Mouse (Mus musculus): ENCODE data around the gene Cdk4. TPM values are rescaled to one million over a fixed set of nuclear protein-coding genes. Genes with fewer than 3 reads are reported as not detected.
"Not testable (repeated sequence)": the region's sequence is repeated elsewhere in the genome, so short reads cannot be mapped to it uniquely, and the experiment has no call there.

The Cdk4 gene
- polyA plus RNA-seq, 1 experiment from 2014 or later: 784 TPM

- not testable (repeated sequence) for H3K9me3 ChIP-seq (ENCODE audit: control insufficient read depth, low read length); H3K27me3 ChIP-seq (ENCODE audit: control insufficient read depth, insufficient read depth, low read length); H3K4me3 ChIP-seq (replicated peaks; ENCODE audit: low read length); DNase-seq (ENCODE audit: low spot score); ATAC-seq (ENCODE audit: low FRiP score); H3K9ac ChIP-seq; H3K4me2 ChIP-seq (replicated peaks)
- Histone ChIP-seq H3K27ac (peak overlapping the region; percentile 84), H3K4me1 (replicated peaks; ENCODE audit: control insufficient read depth, insufficient read depth, low read length) (peaks cover 34% of the 10 kb centered on the region), H3K36me3 (replicated peaks; ENCODE audit: control insufficient read depth, insufficient read depth) (peaks cover 35% of the 10 kb centered on the region)
- WGBS: 91% methylated on average over 4 of the region's 4 CpGs
Observed at GRCm38 (mm10) chr10:127062101-127062500, 1.2 kb upstream of the Cdk4 start.

- Histone ChIP-seq H3K9ac (peak overlapping the region; percentile 25; the same call in 1 of the 2 replicates), H3K4me3 (replicated peaks; ENCODE audit: low read length) (peak overlapping the region; percentile 75; the same call in 1 of the 2 replicates), H3K27ac (peak overlapping the region; percentile 84), H3K36me3 (replicated peaks; ENCODE audit: control insufficient read depth, insufficient read depth) (peaks cover 35% of the 10 kb centered on the region), H3K4me1 (replicated peaks; ENCODE audit: control insufficient read depth, insufficient read depth, low read length) (peaks cover 34% of the 10 kb centered on the region), H3K27me3 (ENCODE audit: control insufficient read depth, insufficient read depth, low read length) (no peaks in the 10 kb centered on the region), H3K9me3 (ENCODE audit: control insufficient read depth, low read length) (no peaks in the 10 kb centered on the region), H3K4me2 (replicated peaks) (peak overlapping the region; percentile 55)
- WGBS: 72% methylated on average over 5 of the region's 5 CpGs
- DNase-seq (ENCODE audit: low spot score) (no peak), ATAC-seq (ENCODE audit: low FRiP score) (no peak)
Observed at GRCm38 (mm10) chr10:127062503-127062902, 831 bp upstream of the Cdk4 start.

GRCm38 (mm10) chr10:127063913-127064870, 858 bp downstream of the Cdk4 start:
- peaks cover 34% of the 10 kb centered on the region for H3K4me1 ChIP-seq (replicated peaks; ENCODE audit: control insufficient read depth, insufficient read depth, low read length)
- no peaks in the 10 kb centered on the region for H3K27me3 ChIP-seq (ENCODE audit: control insufficient read depth, insufficient read depth, low read length)
- peak overlapping the region; percentile 91 for H3K27ac ChIP-seq
- peak overlapping the region; percentile 75 for H3K4me3 ChIP-seq (replicated peaks; ENCODE audit: low read length)
- H3K36me3 ChIP-seq (replicated peaks; ENCODE audit: control insufficient read depth, insufficient read depth): peaks cover 45% of the 10 kb centered on the region
- WGBS: 13% methylated on average over 37 of the region's 37 CpGs
- no peaks in the 10 kb centered on the region for H3K9me3 ChIP-seq (ENCODE audit: control insufficient read depth, low read length)
- peak overlapping the region; percentile 80 for H3K4me2 ChIP-seq (replicated peaks)
- peak overlapping the region; percentile 93 for H3K9ac ChIP-seq
- ATAC-seq (ENCODE audit: low FRiP score) (no peak), DNase-seq (ENCODE audit: low spot score) (no peak)

GRCm38 (mm10) chr10:127065981-127066380, 2.6 kb downstream of the Cdk4 start:
- Histone ChIP-seq H3K36me3 (replicated peaks; ENCODE audit: control insufficient read depth, insufficient read depth) (peaks cover 45% of the 10 kb centered on the region), H3K9ac (no peak overlapping the region), H3K4me1 (replicated peaks; ENCODE audit: control insufficient read depth, insufficient read depth, low read length) (peaks cover 37% of the 10 kb centered on the region), H3K4me2 (replicated peaks) (no peak overlapping the region), H3K4me3 (replicated peaks; ENCODE audit: low read length) (no peak overlapping the region), H3K27me3 (ENCODE audit: control insufficient read depth, insufficient read depth, low read length) (no peaks in the 10 kb centered on the region), H3K27ac (no peak overlapping the region), H3K9me3 (ENCODE audit: control insufficient read depth, low read length) (no peaks in the 10 kb centered on the region)
- DNase-seq (ENCODE audit: low spot score): no peak
- ATAC-seq (ENCODE audit: low FRiP score): no peak
- WGBS: 93% methylated on average over 9 of the region's 9 CpGs

DNA sequence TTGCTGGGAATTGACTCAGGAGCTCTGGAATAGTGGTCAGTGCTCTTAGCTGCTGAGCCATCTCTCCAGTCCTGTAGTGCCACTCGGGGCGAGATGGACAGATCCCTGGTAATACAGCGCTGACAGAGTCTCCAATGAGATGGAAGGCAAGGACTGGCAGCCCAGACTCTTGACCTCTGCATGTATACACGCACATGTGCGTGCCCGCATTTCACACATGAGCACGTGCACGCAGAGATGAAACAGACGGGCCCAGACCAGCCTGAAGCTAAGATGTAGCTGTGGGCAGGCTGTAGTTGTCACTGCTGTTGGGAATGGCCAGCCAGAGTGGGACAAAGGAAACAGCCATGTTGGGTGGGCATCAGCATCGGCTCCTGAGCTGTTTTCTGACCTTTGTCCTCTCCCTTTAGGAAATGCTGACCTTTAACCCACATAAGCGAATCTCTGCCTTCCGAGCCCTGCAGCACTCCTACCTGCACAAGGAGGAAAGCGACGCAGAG, 3.2 kb downstream of the Cdk4 start:
- no peak overlapping the region for H3K4me3 ChIP-seq (replicated peaks; ENCODE audit: low read length)
- H3K4me2 ChIP-seq (replicated peaks): no peak overlapping the region
- ATAC-seq (ENCODE audit: low FRiP score) (no peak), DNase-seq (ENCODE audit: low spot score) (no peak)
- no peak overlapping the region for H3K27ac ChIP-seq
- peaks cover 36% of the 10 kb centered on the region for H3K4me1 ChIP-seq (replicated peaks; ENCODE audit: control insufficient read depth, insufficient read depth, low read length)
- H3K27me3 ChIP-seq (ENCODE audit: control insufficient read depth, insufficient read depth, low read length): no peaks in the 10 kb centered on the region
- 89% methylated on average over 14 of the region's 14 CpGs for WGBS
- peaks cover 45% of the 10 kb centered on the region for H3K36me3 ChIP-seq (replicated peaks; ENCODE audit: control insufficient read depth, insufficient read depth)
- no peak overlapping the region for H3K9ac ChIP-seq
- H3K9me3 ChIP-seq (ENCODE audit: control insufficient read depth, low read length): no peaks in the 10 kb centered on the region

DNA sequence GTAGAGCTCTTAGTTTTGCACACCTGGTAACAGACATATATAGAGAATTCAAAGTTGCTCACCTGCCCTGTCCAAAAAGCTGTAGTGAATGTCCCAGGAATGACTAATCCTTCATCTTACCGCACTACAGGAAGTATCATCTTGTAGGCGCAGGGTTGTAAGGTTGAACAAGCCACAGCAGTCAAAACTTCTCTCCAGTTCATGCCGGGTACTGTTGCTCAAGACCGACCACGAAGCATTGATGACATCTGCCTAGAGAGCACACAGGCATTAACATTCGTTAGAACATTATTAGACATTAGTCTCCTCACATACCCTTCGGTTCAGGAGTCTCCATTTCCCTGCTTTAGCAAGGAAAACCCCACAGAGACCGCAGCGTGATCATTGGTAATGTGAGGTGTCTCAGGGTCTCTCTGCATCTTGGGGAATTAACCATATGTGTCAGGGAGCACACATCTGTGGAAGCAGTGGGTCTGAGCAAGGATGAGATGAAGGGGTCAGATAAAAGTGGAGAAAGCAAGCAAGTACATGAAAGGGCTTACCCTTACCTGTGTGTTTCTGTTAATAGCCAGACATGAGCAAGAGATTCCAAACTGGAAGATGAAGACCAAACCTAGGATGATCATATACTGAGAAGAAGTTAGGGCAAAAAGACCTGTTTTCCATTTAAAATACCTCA, 5.2 kb downstream of the Cdk4 start:
- 83% methylated on average over 9 of the region's 9 CpGs for WGBS
- H3K27ac ChIP-seq: peak overlapping the region; percentile 93; the same call in 1 of the 2 replicates

GRCm38 (mm10) chr10:127069281-127070189, 6.2 kb downstream of the Cdk4 start:
- 8% methylated on average over 30 of the region's 30 CpGs for WGBS
- DNase-seq (ENCODE audit: low spot score): peak; percentile 77
- ATAC-seq (ENCODE audit: low FRiP score): peak; percentile 84

More for the DNA sequence above, 5.2 kb downstream of the Cdk4 start:
- DNase-seq (ENCODE audit: low spot score) (no peak), ATAC-seq (ENCODE audit: low FRiP score) (no peak)
- H3K4me2 ChIP-seq (replicated peaks): peak overlapping the region; percentile 73
- H3K9me3 ChIP-seq (ENCODE audit: control insufficient read depth, low read length): no peaks in the 10 kb centered on the region
- H3K27me3 ChIP-seq (ENCODE audit: control insufficient read depth, insufficient read depth, low read length): no peaks in the 10 kb centered on the region
- peak overlapping the region; percentile 71; the same call in 1 of the 2 replicates for H3K9ac ChIP-seq
- peaks cover 45% of the 10 kb centered on the region for H3K36me3 ChIP-seq (replicated peaks; ENCODE audit: control insufficient read depth, insufficient read depth)
- H3K4me3 ChIP-seq (replicated peaks; ENCODE audit: low read length): peak overlapping the region; percentile 57; the same call in 1 of the 2 replicates
- H3K4me1 ChIP-seq (replicated peaks; ENCODE audit: control insufficient read depth, insufficient read depth, low read length): peaks cover 28% of the 10 kb centered on the region

GRCm38 (mm10) chr10:127070190-127071121, 7.1 kb downstream of the Cdk4 start, which contains the start of gene Tspan31:
Tspan31 (minus strand) TSS chr10:127070264.
- Histone ChIP-seq H3K36me3 (replicated peaks; ENCODE audit: control insufficient read depth, insufficient read depth) (peaks cover 36% of the 10 kb centered on the region), H3K4me2 (replicated peaks) (peak within 1 kb of the TSS; percentile 73), H3K9ac (peak within 1 kb of the TSS; percentile 71), H3K27ac (peak within 1 kb of the TSS; percentile 93), H3K9me3 (ENCODE audit: control insufficient read depth, low read length) (no peaks in the 10 kb centered on the region), H3K4me3 (replicated peaks; ENCODE audit: low read length) (peak within 1 kb of the TSS; percentile 57), H3K27me3 (ENCODE audit: control insufficient read depth, insufficient read depth, low read length) (no peaks in the 10 kb centered on the region), H3K4me1 (replicated peaks; ENCODE audit: control insufficient read depth, insufficient read depth, low read length) (peaks cover 20% of the 10 kb centered on the region)
- DNase-seq (ENCODE audit: low spot score): peak; percentile 93
- peak; percentile 94 for ATAC-seq (ENCODE audit: low FRiP score)
- 3% methylated on average over 36 of the region's 36 CpGs for WGBS

More at GRCm38 (mm10) chr10:127069281-127070189, 6.2 kb downstream of the Cdk4 start:
- H3K36me3 ChIP-seq (replicated peaks; ENCODE audit: control insufficient read depth, insufficient read depth): peaks cover 45% of the 10 kb centered on the region
- peak overlapping the region; percentile 93 for H3K27ac ChIP-seq
- H3K9ac ChIP-seq: peak overlapping the region; percentile 71
- no peaks in the 10 kb centered on the region for H3K9me3 ChIP-seq (ENCODE audit: control insufficient read depth, low read length)
- H3K4me3 ChIP-seq (replicated peaks; ENCODE audit: low read length): peak overlapping the region; percentile 57
- no peaks in the 10 kb centered on the region for H3K27me3 ChIP-seq (ENCODE audit: control insufficient read depth, insufficient read depth, low read length)
- peak overlapping the region; percentile 73 for H3K4me2 ChIP-seq (replicated peaks)
- peaks cover 27% of the 10 kb centered on the region for H3K4me1 ChIP-seq (replicated peaks; ENCODE audit: control insufficient read depth, insufficient read depth, low read length)

All from hindbrain, embryonic 14.5 days (tissue).